Mouse (Mus musculus) liver, embryonic 14.5 days (tissue): ENCODE results near the gene Fam71f1. TPM values are rescaled to one million over a fixed set of nuclear protein-coding genes. Genes with fewer than 3 reads are reported as not detected.

Source experiments
- ATAC-seq: fragments of 200-750 bp; cut with Nextera tagmentation; 2 replicates; pipeline ENCODE4 v1.8.0; 2017; ENCODE audit warnings: moderate number of reproducible peaks, mild to moderate bottlenecking, moderate library complexity; ENCODE audit not compliant: insufficient read depth
- DNase-seq, 3 experiments: peaks; one replicate each; pipeline ENCODE4 v3.0.0-alpha.2; 2012 to 2013; ENCODE audit warnings: low read depth in 3 of 3, low spot score in 3 of 3
- H3K27ac ChIP-seq: fragments of 300-500 bp; sonication (generic); 2 replicates; pipeline ENCODE4 v1.5.1; 2014; ENCODE audit warnings: moderate library complexity, mild to moderate bottlenecking, control low read depth, inconsistent platforms
- H3K27me3 ChIP-seq: fragments of 300-500 bp; sonication (generic); 2 replicates; pipeline ENCODE4 v1.6.1; 2014; ENCODE audit warnings: mild to moderate bottlenecking, low read length, moderate library complexity; ENCODE audit not compliant: control insufficient read depth, insufficient read depth
- H3K36me3 ChIP-seq: fragments of 300-500 bp; sonication (generic); replicated peaks from 2 replicates; pipeline ENCODE4 v1.6.1; 2014; ENCODE audit warnings: low read depth; ENCODE audit not compliant: control insufficient read depth, insufficient read depth
- H3K4me1 ChIP-seq, 2 experiments: fragments of 200-500 bp in 1 of 2; fragments of 300-500 bp in 1 of 2; sonication (generic) in 1 of 2; replicated peaks; 2 replicates each; pipeline ENCODE4 v1.6.1; 2012 to 2014; ENCODE audit warnings: antibody characterized with exemption in 1 of 2, inconsistent platforms in 1 of 2, low read length in 1 of 2; ENCODE audit not compliant: control insufficient read depth in 2 of 2, insufficient read depth in 2 of 2
- H3K4me2 ChIP-seq: fragments of 300-500 bp; sonication (generic); 2 replicates; pipeline ENCODE4 v1.6.1; 2014; ENCODE audit warnings: low read depth, mild to moderate bottlenecking, control low read depth, moderate library complexity
- H3K4me3 ChIP-seq, 2 experiments: fragments of 200-500 bp in 1 of 2; fragments of 300-500 bp in 1 of 2; sonication (generic) in 1 of 2; 2 replicates each; pipeline ENCODE4 v1.5.1; 2012 to 2014; ENCODE audit warnings: low read depth in 2 of 2, low read length in 2 of 2, mild to moderate bottlenecking in 2 of 2, control low read depth in 1 of 2, inconsistent platforms in 1 of 2, moderate library complexity in 1 of 2; ENCODE audit not compliant: insufficient read depth in 1 of 2
- H3K9ac ChIP-seq: fragments of 300-500 bp; sonication (generic); replicated peaks from 2 replicates; pipeline ENCODE4 v1.6.1; 2014; ENCODE audit warnings: mild to moderate bottlenecking, control low read depth, moderate library complexity
- H3K9me3 ChIP-seq: fragments of 300-500 bp; sonication (generic); 2 replicates; pipeline ENCODE4 v1.6.1; 2016; ENCODE audit warnings: low read length, mixed read lengths; ENCODE audit not compliant: control insufficient read depth
- CTCF ChIP-seq: IDR thresholded peaks from 2 replicates; pipeline ENCODE4 v1.5.1; 2016; ENCODE audit warnings: antibody characterized with exemption, low read depth, control low read depth
- EP300 ChIP-seq: IDR thresholded peaks from 2 replicates; pipeline ENCODE4 v1.6.1; 2016; ENCODE audit warnings: antibody characterized with exemption, low read depth
- WGBS: fragments of 180-500 bp; shearing (Covaris S2); extraction: QIAGEN DNeasy Blood & Tissue Kit; methylation state at CpG from one replicate; pipeline ENCODE4 v1.1.7; 2014; ENCODE audit not compliant: insufficient replicate concordance; 5-methylcytosine and 5-hydroxymethylcytosine counted together
- polyA plus RNA-seq, 2 experiments: library from polyadenylated mRNA; depleted of rRNA in 1 of 2; stranded (reverse) in 1 of 2; unstranded in 1 of 2; fragments of >200 nt; fragmentation: Nextera tagmentation in 1 of 2; extraction: Ambion mirVana in 1 of 2; gene quantifications; 2 replicates each; pipeline versions ENCODE4 v1.2.1 to v1.2.3; 2012 to 2014

Gene Fam71f1
- polyA plus RNA-seq, 2 experiments = not detected

DNA sequence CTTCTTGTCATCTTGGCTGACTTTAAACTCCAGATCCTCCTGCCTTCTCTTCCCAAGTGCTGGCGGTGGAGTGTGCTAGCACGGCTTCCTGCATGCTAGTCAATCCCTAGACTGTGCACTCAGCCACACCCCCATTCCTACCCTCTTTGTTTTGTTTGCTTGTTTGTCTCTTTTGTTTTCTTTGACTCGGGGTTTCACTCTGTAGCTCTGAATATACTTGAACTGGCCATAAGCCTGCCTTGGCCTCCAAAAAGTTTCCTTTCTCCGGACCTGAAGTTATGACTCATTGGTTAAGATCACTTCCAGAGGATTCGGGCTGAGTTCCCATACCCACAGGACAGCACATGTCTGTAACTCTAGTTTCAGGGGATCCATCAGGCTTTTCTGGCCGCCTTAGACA is 30.3 kb upstream of the Fam71f1 start:
- Histone ChIP-seq H3K36me3 (no peaks in the 10 kb centered on the region), H3K27me3 (no peaks in the 10 kb centered on the region), H3K9me3 (no peaks in the 10 kb centered on the region), H3K4me2 (no peak overlapping the region), H3K4me3 (no peak overlapping the region), H3K9ac (no peak overlapping the region), H3K27ac (no peak overlapping the region), H3K4me1 (no peaks in the 10 kb centered on the region)
- DNase-seq (no peak), ATAC-seq (no peak)
- TF ChIP-seq CTCF (no peak), EP300 (no peak)
- 48% methylated on average over 6 of the region's 6 CpGs for WGBS

DNA sequence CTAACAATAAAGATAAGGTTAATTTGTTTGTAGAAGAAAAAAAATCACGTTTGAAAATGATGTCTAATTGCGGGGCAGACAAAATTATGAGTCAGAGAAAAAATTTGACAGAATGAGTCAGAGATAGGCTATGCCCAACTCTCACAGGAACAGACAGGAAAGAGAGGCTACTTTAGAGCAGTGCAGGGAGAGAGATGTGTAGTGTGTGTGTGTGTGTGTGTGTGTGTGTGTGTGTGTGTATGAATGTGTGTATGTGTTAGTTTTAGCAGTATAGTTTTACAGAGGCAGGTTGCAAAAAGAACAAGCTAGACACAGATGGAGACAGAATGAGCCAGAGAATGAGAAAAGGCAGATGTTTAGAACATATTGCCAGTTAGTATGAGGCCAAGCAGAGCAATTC is 19.8 kb upstream of the Fam71f1 start:
- ATAC-seq (no peak), DNase-seq (no peak)
- 46% methylated on average over 2 of the region's 2 CpGs for WGBS
- H3K27me3 ChIP-seq = no peaks in the 10 kb centered on the region
- H3K27ac ChIP-seq = no peak overlapping the region
- no peaks in the 10 kb centered on the region for H3K36me3 ChIP-seq
- TF ChIP-seq EP300 (no peak), CTCF (no peak)
- no peaks in the 10 kb centered on the region for H3K9me3 ChIP-seq
- H3K4me1 ChIP-seq = no peaks in the 10 kb centered on the region
- H3K4me2 ChIP-seq = no peak overlapping the region
- H3K9ac ChIP-seq = no peak overlapping the region
- H3K4me3 ChIP-seq = no peak overlapping the region

DNA sequence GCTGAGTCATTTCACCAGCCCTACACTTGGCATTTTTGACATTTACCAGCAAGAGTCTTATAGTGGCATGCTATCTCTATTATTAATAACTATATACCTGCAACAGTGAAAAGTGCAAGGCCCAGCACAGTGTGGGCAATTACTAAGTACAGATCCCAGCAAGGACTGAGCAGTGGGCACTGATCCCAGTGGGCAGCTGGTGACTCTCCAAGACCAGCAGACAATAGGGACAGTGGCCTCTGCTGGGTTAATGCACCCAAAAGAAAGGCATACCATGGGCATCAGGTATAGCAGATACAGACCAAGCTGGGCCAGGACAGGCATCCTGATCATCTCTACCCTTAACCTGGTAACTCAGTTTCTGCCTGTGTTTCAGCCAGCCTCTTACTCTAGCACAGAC is 15.7 kb upstream of the Fam71f1 start:
- TF ChIP-seq EP300 (no peak), CTCF (no peak)
- no peak overlapping the region for H3K4me2 ChIP-seq
- ATAC-seq (no peak), DNase-seq (no peak)
- H3K27me3 ChIP-seq = no peaks in the 10 kb centered on the region
- no peak overlapping the region for H3K27ac ChIP-seq
- no peak overlapping the region for H3K4me3 ChIP-seq
- no peaks in the 10 kb centered on the region for H3K36me3 ChIP-seq
- no peaks in the 10 kb centered on the region for H3K4me1 ChIP-seq
- H3K9ac ChIP-seq = no peak overlapping the region
- H3K9me3 ChIP-seq = no peaks in the 10 kb centered on the region

DNA sequence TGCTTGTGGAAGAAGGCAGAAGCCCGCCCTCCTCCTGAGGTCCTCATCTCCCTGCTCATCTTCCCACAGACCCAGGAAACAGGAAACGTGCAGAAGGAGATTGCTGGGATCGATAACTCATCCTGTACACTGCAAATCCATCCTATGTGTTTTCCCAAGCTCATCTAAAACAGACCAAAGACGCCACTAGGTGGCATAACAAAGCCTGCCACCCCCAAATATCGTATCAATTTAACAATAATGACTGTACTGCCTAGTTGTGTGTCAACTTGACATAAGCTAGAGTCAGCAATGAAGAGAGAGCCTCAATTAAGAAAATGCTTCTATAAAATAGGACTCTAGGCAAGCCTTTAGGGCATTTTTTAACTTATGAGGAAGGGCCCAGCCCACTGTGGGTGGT is 15.2 kb upstream of the Fam71f1 start:
- no peaks in the 10 kb centered on the region for H3K9me3 ChIP-seq
- no peaks in the 10 kb centered on the region for H3K4me1 ChIP-seq
- H3K27me3 ChIP-seq = no peaks in the 10 kb centered on the region
- no peak overlapping the region for H3K9ac ChIP-seq
- H3K27ac ChIP-seq = no peak overlapping the region
- 33% methylated on average over 5 of the region's 5 CpGs for WGBS
- DNase-seq (no peak), ATAC-seq (no peak)
- no peak for TF ChIP-seq EP300
- 0 out of 2 replicates have a peak, but pooled peaks have one; percentile 5 for TF ChIP-seq CTCF
- H3K4me2 ChIP-seq = no peak overlapping the region
- no peak overlapping the region for H3K4me3 ChIP-seq
- no peaks in the 10 kb centered on the region for H3K36me3 ChIP-seq

DNA sequence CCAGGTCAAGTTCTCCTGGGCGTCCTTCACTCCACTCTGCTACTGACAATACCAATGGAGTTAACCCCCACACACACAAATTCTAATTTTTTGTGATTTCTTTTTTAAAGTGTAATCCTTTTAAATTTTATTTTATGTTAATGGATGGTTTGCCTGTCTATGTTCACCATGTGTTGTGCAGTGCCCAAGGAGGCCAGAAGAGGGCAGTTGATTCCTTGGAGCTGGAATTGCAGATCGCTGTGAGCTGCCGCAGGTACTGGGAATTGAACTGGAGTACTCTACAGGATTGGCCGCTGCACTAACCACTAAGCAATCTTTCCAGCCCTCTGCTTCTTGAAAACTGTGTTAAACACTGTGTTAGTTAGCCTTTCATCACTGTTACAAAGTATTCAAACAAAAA is 13.5 kb upstream of the Fam71f1 start:
- Histone ChIP-seq H3K9me3 (no peaks in the 10 kb centered on the region), H3K36me3 (no peaks in the 10 kb centered on the region), H3K27me3 (no peaks in the 10 kb centered on the region), H3K27ac (no peak overlapping the region), H3K4me1 (no peaks in the 10 kb centered on the region), H3K9ac (no peak overlapping the region), H3K4me3 (no peak overlapping the region), H3K4me2 (no peak overlapping the region)
- ATAC-seq (no peak), DNase-seq (no peak)
- 80% methylated on average over 4 of the region's 4 CpGs for WGBS
- TF ChIP-seq CTCF = peak; percentile 14; the same call in 1 of the 2 replicates
- no peak for TF ChIP-seq EP300
